Mouse (Mus musculus) liver, embryonic 15.5 days (tissue): Measurements from ENCODE around the gene Map3k14. TPM values are rescaled to one million over a fixed set of nuclear protein-coding genes. Genes with fewer than 3 reads are reported as not detected.

Experiments used
- ATAC-seq: fragments of 200-750 bp; cut with Nextera tagmentation; 2 replicates; pipeline ENCODE4 v1.8.0; 2017; ENCODE audit warnings: moderate number of reproducible peaks, mild to moderate bottlenecking, moderate library complexity; ENCODE audit not compliant: insufficient read depth
- H3K27ac ChIP-seq: fragments of 300-500 bp; sonication (generic); replicated peaks from 2 replicates; pipeline ENCODE4 v1.5.1; 2015; ENCODE audit warnings: mild to moderate bottlenecking, inconsistent platforms
- H3K27me3 ChIP-seq: fragments of 300-500 bp; sonication (generic); 2 replicates; pipeline ENCODE4 v1.6.1; 2015; ENCODE audit warnings: mild to moderate bottlenecking, inconsistent platforms
- H3K36me3 ChIP-seq: fragments of 300-500 bp; sonication (generic); replicated peaks from 2 replicates; pipeline ENCODE4 v1.6.1; 2015; ENCODE audit warnings: moderate library complexity, mild to moderate bottlenecking, inconsistent platforms
- H3K4me1 ChIP-seq: fragments of 300-500 bp; sonication (generic); replicated peaks from 2 replicates; pipeline ENCODE4 v1.6.1; 2015; ENCODE audit warnings: inconsistent platforms
- H3K4me2 ChIP-seq: fragments of 300-500 bp; sonication (generic); 2 replicates; pipeline ENCODE4 v1.6.1; 2015; ENCODE audit warnings: moderate library complexity, mild to moderate bottlenecking, inconsistent platforms
- H3K4me3 ChIP-seq: fragments of 300-500 bp; sonication (generic); replicated peaks from 2 replicates; pipeline ENCODE4 v1.5.1; 2015; ENCODE audit warnings: mild to moderate bottlenecking, inconsistent platforms
- H3K9ac ChIP-seq: fragments of 300-500 bp; sonication (generic); 2 replicates; pipeline ENCODE4 v1.6.1; 2015; ENCODE audit warnings: moderate library complexity, mild to moderate bottlenecking, inconsistent platforms
- H3K9me3 ChIP-seq: fragments of 300-500 bp; sonication (generic); replicated peaks from 2 replicates; pipeline ENCODE4 v1.6.1; 2016; ENCODE audit warnings: inconsistent platforms
- WGBS: fragments of 180-500 bp; shearing (Covaris S2); methylation state at CpG from one replicate; pipeline ENCODE4 v1.1.7; 2015; ENCODE audit warnings: mixed read lengths; ENCODE audit not compliant: insufficient replicate concordance; 5-methylcytosine and 5-hydroxymethylcytosine counted together
- polyA plus RNA-seq: library from polyadenylated mRNA; unstranded; fragments of >200 nt; fragmentation: Nextera tagmentation; extraction: Ambion mirVana; gene quantifications from 2 replicates; pipeline ENCODE4 v1.2.1, GENCODE M21; 2015

The Map3k14 gene
- polyA plus RNA-seq, 1 experiment from 2014 or later = 0.47 TPM

DNA sequence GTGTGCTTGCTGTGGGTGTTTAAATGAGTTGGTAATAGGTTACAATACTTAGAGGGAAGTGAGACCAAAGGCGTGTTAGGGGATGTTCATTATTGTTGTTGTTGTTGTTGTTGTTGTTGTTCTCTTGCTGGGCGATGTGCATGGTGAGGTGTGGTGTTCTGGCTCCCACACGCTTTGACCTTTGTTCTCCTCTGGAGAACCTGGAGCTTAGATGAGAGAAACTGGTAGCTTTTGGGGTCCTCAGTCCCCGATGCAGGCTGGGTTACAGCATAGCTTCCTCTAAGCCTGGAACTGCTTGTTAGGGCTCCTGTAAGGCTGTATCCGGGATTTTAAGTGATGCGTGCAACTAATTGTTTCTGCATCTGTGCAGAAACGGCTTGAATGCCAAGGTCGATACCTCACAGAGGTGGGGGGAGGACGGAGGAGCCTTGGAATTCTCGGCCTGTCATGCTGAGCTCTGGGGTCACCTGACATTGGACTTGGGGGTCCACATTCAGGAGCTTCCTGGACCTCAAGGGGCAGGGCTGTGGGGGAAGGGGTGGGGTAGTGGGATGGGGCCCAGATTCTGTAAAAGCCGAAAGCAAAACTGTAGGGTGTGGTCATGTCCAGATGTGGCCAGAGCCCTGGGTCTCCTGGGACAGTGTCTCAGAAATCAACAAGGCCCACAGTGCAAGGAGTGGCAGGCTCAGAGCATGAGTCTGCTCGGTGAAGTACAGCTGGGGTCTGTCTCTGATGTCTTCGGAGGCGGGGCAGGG, 91.4 kb downstream of the Map3k14 start:
- WGBS = 40% methylated on average over 14 of the region's 14 CpGs
- no peak for ATAC-seq
- H3K4me1 ChIP-seq = peaks cover 40% of the 10 kb centered on the region
- H3K4me2 ChIP-seq = peak overlapping the region; percentile 20
- no peak overlapping the region for H3K4me3 ChIP-seq
- peaks cover 26% of the 10 kb centered on the region for H3K27me3 ChIP-seq
- H3K9ac ChIP-seq = no peak overlapping the region
- no peaks in the 10 kb centered on the region for H3K36me3 ChIP-seq
- no peaks in the 10 kb centered on the region for H3K9me3 ChIP-seq
- H3K27ac ChIP-seq = 0 out of 2 replicates have a peak overlapping the region, but pooled peaks have one; percentile 11

DNA sequence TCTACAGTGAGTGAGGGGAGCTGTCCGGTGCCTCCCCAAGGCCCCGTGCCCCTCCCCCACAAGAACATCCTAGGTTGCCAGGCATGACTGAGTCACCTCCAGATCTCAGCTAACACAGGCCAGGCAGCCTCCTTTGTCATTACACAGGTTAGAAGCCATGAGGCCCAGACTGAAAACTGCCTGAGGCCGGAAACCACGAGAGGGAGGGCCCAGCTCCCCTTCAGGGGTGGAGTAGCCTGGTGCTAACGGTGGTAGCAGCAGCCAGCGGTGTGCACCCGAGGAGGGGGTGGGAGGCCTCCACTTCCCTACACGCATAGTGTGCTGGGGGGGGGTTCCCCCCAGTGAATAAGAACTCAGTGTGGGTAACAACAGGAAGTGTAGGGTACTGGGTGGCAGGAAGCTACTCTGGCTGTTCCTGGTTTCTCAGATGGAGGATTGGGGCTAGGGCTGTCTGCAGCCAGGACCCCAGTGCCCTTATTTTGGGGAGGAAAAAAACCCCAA, 92.3 kb downstream of the Map3k14 start:
- Histone ChIP-seq H3K4me1 (peaks cover 45% of the 10 kb centered on the region), H3K27me3 (peaks cover 35% of the 10 kb centered on the region), H3K27ac (peak overlapping the region; percentile 64), H3K4me3 (no peak overlapping the region), H3K36me3 (no peaks in the 10 kb centered on the region), H3K9ac (no peak overlapping the region), H3K9me3 (no peaks in the 10 kb centered on the region), H3K4me2 (peak overlapping the region; percentile 69)
- WGBS = 10% methylated on average over 8 of the region's 8 CpGs
- ATAC-seq = peak; percentile 58

- H3K4me3 ChIP-seq = no peak overlapping the region
- no peaks in the 10 kb centered on the region for H3K9me3 ChIP-seq
- peaks cover 45% of the 10 kb centered on the region for H3K4me1 ChIP-seq
- no peak overlapping the region for H3K9ac ChIP-seq
- H3K36me3 ChIP-seq = no peaks in the 10 kb centered on the region
- 13% methylated on average over 5 of the region's 5 CpGs for WGBS
- peaks cover 40% of the 10 kb centered on the region for H3K27me3 ChIP-seq
- no peak for ATAC-seq
- peak overlapping the region; percentile 69 for H3K4me2 ChIP-seq
- H3K27ac ChIP-seq = peak overlapping the region; percentile 64
Observed at GRCm38 (mm10) chr11:103174411-103174832, 92.8 kb downstream of the Map3k14 start.

GRCm38 (mm10) chr11:103173771-103174344, 93.4 kb downstream of the Map3k14 start:
- ATAC-seq = no peak
- peaks cover 45% of the 10 kb centered on the region for H3K4me1 ChIP-seq
- peak overlapping the region; percentile 62 for H3K27ac ChIP-seq
- no peaks in the 10 kb centered on the region for H3K36me3 ChIP-seq
- peak overlapping the region; percentile 69 for H3K4me2 ChIP-seq
- no peaks in the 10 kb centered on the region for H3K9me3 ChIP-seq
- H3K9ac ChIP-seq = no peak overlapping the region
- WGBS = 58% methylated on average over 11 of the region's 11 CpGs
- peak overlapping the region; percentile 2; the same call in 1 of the 2 replicates for H3K4me3 ChIP-seq
- H3K27me3 ChIP-seq = peaks cover 46% of the 10 kb centered on the region

- peaks cover 45% of the 10 kb centered on the region for H3K4me1 ChIP-seq
- peak overlapping the region; percentile 69 for H3K4me2 ChIP-seq
- H3K36me3 ChIP-seq = no peaks in the 10 kb centered on the region
- H3K27ac ChIP-seq = peak overlapping the region; percentile 62; the same call in 1 of the 2 replicates
- H3K9ac ChIP-seq = no peak overlapping the region
- H3K27me3 ChIP-seq = peaks cover 47% of the 10 kb centered on the region
- no peak for ATAC-seq
- H3K9me3 ChIP-seq = no peaks in the 10 kb centered on the region
- H3K4me3 ChIP-seq = peak overlapping the region; percentile 56
- WGBS = 50% methylated on average over 7 of the region's 7 CpGs
Observed at GRCm38 (mm10) chr11:103173041-103173770, 94.1 kb downstream of the Map3k14 start.

- ATAC-seq = no peak
- WGBS = 32% methylated on average over 6 of the region's 6 CpGs
Observed at GRCm38 (mm10) chr11:103172392-103173040, 94.8 kb downstream of the Map3k14 start.

DNA sequence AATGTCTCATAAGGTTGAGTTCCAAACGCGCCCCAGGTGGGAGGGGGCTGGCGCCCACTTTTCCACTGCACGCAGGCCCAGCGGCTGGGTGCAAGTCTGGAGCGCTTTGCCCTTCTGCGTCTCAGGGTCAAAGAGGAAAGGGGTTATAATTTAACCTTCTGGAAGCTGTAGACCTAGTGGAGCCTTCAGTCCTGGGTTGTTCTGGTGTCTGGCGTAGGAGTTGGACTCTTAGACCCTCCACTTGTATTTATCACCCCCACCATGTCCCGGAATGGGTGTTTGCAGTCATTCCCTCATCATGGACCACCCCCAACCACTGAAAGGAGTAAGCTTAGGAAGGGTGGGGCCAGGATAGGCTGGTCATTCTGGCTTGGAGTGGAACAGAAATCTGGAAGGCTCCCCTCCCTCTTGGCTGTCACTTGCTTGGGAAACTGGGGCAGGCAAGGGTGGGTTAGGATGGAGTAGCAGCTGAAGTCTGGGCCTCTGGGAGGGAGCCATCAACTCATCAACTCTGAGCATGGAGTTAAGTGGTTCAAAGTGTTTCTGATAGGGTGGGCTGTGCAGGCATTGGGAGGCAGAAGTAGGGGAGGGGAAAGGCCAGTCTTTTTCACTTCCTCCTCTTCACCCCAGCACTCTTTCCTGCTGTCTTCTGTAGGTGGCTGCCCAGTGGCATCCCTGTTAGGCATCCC, 95.4 kb downstream of the Map3k14 start:
- peaks cover 45% of the 10 kb centered on the region for H3K4me1 ChIP-seq
- H3K4me3 ChIP-seq = peak overlapping the region; percentile 56
- peak overlapping the region; percentile 69 for H3K4me2 ChIP-seq
- H3K36me3 ChIP-seq = no peaks in the 10 kb centered on the region
- WGBS = 13% methylated on average over 9 of the region's 9 CpGs
- no peaks in the 10 kb centered on the region for H3K9me3 ChIP-seq
- H3K27me3 ChIP-seq = peaks cover 47% of the 10 kb centered on the region
- H3K27ac ChIP-seq = peak overlapping the region; percentile 38; the same call in 1 of the 2 replicates
- peak overlapping the region; percentile 40; the same call in 1 of the 2 replicates for H3K9ac ChIP-seq
- no peak for ATAC-seq

More at GRCm38 (mm10) chr11:103172392-103173040, 94.8 kb downstream of the Map3k14 start:
- Histone ChIP-seq H3K36me3 (no peaks in the 10 kb centered on the region), H3K4me2 (peak overlapping the region; percentile 69), H3K4me1 (peaks cover 45% of the 10 kb centered on the region), H3K27me3 (peaks cover 47% of the 10 kb centered on the region), H3K9me3 (no peaks in the 10 kb centered on the region), H3K27ac (peak overlapping the region; percentile 38; the same call in 1 of the 2 replicates), H3K9ac (no peak overlapping the region), H3K4me3 (peak overlapping the region; percentile 56)

DNA sequence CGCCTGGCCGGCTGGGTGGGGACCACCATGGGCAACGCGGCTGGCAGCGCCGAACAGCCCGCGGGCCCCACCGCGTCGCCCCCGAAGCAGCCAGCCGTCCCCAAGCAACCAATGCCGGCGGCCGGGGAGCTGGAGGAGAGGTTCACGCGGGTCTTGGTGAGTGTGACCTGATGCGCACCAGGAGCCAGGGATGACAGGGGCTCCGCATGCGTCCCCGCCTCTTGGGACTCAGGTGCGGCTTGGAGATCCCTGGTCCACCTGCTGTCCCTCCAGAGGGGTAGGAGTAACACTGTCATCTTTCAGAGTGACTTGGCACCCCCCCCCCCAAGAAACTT, 96.0 kb downstream of the Map3k14 start:
- peaks cover 47% of the 10 kb centered on the region for H3K27me3 ChIP-seq
- 0% methylated on average over 23 of the region's 23 CpGs for WGBS
- peak overlapping the region; percentile 56 for H3K4me3 ChIP-seq
- no peaks in the 10 kb centered on the region for H3K9me3 ChIP-seq
- H3K27ac ChIP-seq = peak overlapping the region; percentile 41
- no peak for ATAC-seq
- H3K36me3 ChIP-seq = no peaks in the 10 kb centered on the region
- peak overlapping the region; percentile 69 for H3K4me2 ChIP-seq
- peak overlapping the region; percentile 40; the same call in 1 of the 2 replicates for H3K9ac ChIP-seq
- peaks cover 42% of the 10 kb centered on the region for H3K4me1 ChIP-seq

- Histone ChIP-seq H3K4me1 (peaks cover 36% of the 10 kb centered on the region), H3K4me3 (peak within 1 kb of the TSS; percentile 56), H3K36me3 (no peaks in the 10 kb centered on the region), H3K27ac (peak within 1 kb of the TSS; percentile 41), H3K9ac (peak within 1 kb of the TSS; percentile 40; the same call in 1 of the 2 replicates), H3K9me3 (no peaks in the 10 kb centered on the region), H3K27me3 (peaks cover 47% of the 10 kb centered on the region), H3K4me2 (peak within 1 kb of the TSS; percentile 69)
- WGBS = under 1% methylated on average over 71 of the region's 84 CpGs
- no peak for ATAC-seq
Observed at GRCm38 (mm10) chr11:103170494-103171285, 96.6 kb downstream of the Map3k14 start, which contains the start of gene Fmnl1. Gene Fmnl1, plus strand, starts transcription at chr11:103171107.
